Mouse (Mus musculus): ENCODE data around the gene Mum1. TPM values are rescaled to one million over a fixed set of nuclear protein-coding genes. Genes with fewer than 3 reads are reported as not detected.

Gene Mum1
- total and polyA plus RNA-seq, 3 experiments = 13.5 to 24.4 (median 23.0) TPM

DNA sequence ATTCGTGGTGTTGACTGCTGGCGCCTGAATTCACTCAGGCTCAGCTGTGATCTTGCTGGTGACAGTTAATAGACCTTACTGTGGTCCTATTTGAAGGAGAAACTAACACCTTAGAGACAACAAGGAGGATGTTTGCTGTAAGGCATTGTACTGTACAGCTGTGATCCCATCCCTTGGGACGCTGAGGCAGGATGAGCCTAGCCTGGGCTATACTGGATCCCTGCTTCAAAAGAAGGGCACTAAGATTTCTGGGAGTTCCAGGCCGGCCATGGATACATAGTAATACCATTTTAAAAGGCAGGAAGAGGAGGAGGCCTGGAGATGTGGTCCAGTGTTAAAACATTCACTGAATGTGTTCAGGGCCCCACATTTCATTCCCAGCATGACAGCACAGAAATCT lies 24.3 kb downstream of the Mum1 start:
- no peak for DNase-seq

DNA sequence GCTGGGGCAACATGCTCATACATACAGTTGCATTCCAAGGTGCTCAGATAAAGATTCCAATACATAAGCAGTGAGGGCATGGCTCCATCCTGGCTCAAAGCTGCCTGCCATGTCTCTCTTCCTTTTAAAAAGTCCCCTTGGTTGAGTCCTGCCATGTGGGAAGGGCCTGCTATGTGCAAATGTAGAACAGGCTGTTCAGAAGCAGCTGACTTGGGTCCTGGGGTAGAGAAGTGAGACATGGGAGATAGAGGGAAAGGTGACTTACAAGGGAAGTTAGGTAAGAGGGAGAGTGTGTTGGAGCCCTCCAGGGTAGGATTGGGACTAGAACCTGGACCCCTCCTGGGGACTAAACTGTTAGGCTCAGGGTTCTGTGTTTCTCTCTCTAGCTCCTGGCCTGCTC lies 25.8 kb downstream of the Mum1 start:
- no peak for DNase-seq

DNA sequence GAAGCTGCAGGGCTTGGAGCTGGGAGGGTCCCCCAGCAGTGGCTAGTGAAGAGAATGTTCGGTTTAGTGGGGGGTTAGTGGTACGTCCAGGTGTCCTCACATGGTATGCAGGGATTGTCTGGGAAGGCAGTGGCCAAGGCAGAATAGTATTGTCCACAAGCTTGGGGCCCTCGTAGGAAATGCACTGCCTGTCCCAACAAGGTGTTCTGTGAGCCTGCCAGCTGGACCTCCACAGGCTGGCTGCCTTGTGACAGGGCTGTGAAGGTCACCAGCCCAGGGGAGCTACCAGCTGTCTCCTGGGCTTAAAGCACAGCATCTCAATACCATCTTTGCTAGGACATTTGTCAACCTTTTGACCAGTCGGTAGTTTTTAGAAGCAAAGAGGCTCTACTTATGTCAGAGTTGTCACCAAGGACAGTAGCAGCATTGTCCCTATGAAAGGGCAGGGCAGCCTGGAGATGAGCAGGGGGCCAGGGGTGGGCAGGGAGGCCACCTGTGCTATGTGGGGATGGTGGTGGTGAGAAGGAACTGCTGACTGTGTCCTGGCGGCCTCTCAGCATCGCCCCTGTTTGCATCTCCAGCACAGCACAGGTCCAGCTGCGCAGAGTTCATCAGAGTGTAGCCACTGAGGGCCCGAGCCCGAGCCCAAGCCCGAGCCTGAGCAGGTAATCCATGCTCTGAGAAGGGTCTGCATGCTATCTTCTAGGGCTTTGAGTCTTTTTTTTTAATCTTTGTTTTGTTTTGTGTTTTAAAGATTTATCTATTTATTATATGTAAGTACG lies 26.4 kb downstream of the Mum1 start:
- no peak for DNase-seq

DNA sequence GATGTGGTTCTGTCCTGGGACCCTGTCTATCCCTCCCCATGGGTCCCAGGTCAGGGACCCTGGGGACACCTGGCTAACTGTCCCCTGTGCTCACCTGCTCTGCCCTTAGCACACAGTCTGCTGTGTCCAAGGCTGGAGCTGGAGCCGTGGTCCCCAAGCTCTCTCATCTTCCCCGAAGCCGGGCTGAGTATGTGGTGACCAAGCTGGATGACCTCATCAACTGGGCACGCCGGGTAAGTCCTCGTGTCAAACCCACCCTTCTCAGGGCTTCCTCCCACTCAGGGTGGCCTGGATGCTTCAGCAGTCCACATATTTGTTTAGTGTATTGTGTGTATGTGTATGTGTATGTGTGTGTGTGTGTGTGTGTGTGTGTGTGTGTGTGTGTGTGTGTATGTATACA lies 27.3 kb downstream of the Mum1 start:
- DNase-seq = no peak

DNA sequence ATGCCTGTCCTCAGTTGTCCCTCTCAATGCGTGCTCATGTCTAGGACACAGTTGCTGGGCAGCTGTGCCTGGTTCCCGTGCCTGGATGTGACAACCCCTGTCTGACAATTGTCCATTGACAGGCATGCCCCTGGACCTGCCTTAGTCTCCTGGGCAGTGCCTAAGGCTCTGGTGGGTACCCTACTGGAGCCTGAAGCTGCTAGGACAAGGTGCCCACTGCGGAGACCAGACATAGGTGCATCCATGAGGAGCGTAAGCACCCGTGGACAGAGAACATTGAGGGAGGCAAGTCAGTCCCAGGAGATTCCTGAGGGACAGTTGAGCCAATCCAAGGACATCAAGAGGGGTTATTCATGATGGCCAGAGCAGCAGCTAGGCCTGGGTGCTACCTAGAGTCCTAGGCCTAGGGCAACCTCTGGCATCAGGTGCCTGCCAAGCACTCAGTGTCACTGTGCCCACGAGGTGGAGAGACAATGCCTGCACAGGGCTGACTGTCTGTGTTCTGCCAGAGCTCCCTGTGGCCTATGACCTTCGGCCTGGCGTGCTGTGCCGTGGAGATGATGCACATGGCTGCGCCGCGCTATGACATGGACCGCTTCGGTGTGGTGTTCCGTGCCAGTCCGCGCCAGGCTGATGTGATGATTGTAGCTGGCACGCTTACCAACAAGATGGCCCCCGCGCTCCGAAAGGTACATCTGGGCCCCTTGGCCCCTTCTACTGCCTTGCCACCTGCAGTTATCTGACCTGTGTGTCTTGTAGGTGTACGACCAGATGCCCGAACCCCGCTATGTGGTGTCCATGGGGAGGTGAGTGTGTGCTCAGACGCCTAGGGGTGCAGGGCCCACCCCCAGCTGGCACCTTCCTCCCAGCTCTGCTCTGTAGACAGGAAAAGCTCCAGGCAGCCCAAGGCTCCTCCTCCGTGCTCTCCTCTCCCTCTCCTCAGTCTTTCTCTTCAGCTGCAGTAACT lies 28.4 kb downstream of the Mum1 start:
- DNase-seq = no peak

DNA sequence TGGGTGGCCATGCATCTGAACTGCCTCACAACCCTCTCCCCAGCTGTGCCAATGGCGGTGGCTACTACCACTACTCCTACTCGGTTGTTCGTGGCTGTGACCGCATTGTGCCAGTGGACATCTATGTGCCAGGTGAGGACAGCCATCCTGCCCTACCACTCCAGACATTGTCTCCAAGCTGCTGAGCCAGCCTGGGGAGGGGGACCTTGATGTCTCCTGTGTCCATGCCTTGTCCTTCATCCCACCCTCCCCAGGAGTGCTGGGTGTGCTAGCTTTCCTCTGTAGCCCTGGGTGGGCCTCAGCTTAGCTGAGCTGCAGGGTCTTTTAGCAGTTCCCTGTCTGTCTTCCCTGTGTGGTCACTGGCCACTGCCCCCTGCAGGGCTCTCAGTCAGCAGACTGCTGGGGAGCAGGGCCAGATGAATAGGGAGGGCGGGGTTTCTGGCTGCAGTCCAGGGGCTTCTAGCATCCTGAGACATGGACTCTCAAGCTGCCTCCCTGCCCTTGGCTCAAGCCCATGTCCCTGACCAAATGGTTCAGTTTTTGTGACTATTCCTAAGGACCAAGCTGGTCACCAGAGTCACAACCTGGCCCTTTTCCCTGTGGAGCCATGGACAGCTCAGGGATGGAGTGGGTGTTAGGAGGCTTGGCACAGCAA lies 29.8 kb downstream of the Mum1 start:
- DNase-seq = peak; percentile 88

DNA sequence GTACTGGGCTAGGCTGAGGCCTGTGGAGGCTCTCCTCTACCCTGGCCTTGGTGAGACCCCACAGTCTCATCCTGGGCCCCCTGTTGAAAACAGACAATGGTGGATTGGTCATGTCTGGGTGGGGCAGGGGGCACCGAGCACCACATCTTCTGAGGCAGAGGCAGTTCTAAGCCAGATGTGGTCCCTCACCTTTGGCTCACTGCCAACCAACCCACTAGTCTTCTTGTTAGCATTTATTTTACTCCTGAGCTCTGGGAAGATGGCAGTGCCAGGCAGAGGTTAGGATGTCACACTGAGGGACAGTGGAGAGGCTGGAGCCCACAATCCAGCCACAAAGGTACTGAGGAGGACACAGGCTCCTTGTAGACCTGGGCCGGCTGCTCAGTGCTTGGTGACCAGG lies 31.7 kb downstream of the Mum1 start:
- DNase-seq = no peak

DNA sequence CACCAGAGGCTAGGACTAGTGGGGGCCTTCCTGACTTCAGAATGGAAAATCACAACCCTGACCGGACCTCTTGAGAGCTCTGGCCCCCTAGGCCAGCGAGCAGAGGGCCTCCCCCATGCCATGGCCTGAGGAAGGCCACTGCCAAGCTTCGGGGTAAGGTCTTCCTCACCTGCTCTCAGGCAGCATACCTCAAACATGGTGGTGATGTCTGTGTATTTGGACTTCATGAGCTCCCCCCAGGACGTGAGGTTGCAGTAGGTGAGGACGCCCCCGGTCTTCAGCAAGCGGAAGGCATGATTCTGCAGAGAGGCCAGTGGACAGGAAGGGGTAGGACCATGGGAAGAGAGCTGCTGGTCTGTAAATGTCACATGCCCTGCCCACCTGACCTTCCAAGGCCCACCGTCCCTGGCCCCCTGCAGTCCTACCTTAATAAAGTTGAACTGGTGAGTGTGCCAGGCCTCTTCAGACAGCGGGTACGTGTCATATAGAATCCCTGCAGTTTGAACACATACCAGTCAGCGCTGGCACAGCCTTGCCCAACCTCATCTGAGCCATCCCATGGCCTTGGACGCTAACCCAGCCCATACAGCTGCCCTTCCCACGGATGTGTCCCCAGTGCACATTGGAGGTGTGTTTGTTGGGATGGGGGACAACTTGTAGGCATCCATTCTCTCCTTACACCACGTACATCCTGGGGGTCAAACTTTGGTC lies 32.7 kb downstream of the Mum1 start:
- DNase-seq = peak; percentile 84

DNA sequence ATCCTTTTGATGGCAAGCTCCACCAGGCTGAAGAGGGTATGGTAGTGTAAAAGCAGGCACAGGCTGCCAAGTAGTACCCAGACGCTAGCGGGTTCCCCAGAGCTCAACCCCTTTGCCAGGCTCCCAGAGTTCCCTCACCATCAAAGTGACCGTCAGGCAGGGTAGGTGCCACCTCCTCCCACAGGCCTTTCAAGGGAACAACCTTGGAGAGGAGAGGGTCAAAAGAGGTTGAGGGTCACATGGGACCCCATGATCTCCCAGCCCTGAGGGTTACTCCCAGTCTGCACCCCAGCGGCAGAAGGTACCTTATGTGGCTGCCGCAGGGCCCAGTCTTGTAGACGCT lies 33.2 kb downstream of the Mum1 start:
- DNase-seq = peak; percentile 75

DNA sequence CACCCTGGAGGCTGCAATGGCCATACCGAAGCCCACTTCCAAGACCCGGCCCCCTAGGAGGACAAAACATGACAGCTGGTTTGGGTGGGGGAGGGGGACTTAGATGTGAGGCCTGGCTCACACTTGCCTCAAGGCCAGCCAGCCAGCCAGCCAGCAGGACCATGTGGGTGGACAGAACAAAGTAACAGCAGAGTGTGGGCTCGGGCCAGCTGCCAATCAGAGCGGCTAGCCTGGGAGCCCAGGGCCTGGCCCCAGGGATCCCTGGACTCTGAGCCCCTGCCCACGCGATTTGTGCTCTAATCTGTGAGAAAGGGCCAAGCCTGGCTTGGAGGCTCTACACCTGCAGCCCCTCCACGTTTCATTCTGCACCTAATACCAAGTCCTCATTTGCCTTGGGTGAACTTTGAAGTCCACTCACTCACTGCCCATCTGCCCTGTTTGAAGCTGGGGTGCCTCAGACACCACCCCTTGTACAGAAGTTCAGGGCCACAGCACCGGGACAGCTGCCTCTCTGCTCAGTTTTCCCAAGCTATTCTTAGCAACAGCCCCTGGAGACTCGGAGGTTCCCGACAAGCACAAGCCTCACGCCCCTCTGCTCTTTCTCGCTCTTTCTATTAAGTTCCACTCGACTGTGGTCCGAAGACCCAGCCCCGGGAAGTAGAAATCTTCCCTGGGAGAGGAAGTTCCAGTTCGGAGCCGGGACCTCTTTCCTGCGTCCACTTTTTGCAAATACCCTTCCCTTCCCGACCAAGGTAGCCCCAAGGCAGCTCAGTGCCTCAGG lies 33.8 kb downstream of the Mum1 start:
- peak; percentile 91 for DNase-seq

DNA sequence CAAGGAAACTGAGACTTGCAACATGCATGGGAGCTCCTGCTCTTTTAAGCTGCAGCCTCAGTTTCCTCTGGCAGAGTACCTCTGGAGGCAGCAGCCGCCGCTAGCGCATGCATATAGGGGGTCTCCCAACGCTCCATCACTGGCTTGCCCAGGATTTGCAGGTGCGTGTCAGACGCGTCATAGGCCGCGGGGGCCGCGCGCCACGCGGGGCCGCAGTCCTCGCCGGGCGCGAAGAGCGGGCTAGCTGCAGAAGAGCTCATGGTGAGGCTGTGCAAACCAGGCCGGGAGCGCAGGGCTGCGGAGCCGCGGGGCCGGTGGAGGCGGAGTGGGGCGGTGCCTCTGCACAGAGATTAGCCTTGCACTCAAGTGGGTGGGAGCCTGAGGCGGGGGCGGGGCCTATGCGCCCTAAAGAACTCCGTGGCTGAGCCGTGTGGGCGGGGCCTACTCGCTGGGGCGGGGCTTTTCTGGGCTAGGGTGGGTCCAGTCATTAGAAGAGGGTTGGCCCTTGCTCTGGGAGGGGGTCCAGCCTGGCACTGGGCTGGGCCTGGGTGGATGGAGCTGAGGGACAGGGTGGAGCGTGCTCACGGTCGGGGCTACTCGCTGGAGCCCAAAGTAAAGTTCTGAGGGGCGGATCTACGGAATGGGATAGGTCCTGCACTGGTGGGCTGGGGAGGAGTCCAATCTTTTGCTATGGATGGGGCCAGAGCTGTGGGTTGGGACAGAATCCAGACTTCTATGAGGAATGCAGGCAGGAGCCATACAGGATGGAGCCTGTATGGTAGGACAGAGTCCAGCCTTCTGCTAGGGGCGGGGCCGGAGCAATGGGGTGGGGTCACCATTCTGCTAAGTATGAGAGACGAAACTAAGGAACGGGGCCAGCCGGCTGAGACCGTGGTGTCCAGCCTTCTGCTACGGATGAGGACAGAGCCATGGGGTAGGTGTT lies 34.7 kb downstream of the Mum1 start, which contains the start of the genes Gamt and Dazap1:
Gene Gamt (minus strand): TSS at position 371 of the 943 bp plus-strand sequence.
Gene Dazap1 (plus strand): TSS at position 845 of the 943 bp plus-strand sequence.
- peak; percentile 99 for DNase-seq

DNA sequence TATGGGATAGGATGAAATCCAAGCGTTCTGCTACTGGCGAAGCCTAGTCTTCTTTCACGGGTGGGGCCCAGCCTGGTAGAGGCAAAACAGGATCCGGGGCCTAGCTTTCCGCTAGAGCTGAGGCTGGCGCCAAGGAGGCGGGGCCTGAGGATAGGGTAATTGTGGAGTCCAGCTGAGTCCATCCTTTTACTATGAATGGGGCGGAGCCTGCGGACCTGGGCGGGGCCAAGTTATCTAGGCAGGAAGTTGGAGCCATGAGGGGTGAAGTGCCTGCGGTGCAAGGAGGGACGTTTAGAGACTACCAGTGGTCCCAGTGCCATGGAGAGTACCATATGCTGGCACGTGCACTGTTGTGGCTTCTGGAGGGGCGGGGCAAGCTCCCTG lies 35.3 kb downstream of the Mum1 start:
- peak; percentile 99 for DNase-seq

DNA sequence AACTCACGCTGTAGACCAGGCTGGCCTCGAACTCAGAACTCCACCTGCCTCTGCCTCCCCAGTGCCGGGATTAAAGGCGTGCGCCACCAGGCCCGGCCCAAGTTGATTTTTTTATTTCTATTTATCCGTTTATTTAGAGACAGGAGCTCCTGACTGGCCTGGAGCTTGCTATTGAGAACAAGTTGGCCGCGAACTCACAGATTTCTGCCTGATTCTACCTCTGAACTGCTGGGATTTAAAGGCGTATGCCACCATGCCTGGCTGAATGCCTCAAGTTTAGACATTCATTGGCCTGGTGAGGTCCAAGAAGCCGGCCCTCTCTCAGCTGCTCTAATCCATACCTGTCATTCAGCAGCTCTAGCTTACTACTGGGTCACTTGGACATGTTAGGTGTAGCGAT lies 35.9 kb downstream of the Mum1 start:
- DNase-seq = no peak

DNA sequence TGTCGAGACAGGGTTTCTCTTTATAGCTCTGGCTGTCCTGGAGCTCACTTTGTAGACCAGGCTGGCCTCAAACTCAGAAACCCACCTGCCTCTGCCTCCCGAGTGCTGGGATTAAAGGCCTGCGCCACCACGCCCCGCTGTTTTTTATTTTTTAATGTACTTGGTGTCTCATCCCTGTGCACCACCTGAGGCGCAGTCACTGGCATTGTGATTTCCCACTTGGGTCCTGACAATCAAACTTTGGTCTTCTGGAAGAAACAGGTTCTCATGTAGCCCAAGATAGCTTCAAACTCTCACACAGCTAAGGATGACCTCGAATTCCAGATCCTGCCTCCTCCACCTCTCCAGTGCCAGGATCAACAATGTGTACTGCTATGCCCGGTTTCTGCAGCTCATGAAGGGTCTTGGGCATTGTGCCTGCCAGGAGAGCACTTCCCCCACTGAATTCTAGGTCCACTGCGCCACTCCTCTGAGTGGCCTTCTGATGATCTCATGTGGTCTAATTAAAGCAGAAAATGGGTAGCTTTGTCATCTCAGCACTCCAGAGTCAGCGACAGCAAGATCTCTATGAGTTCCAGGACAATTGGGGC lies 36.6 kb downstream of the Mum1 start:
- DNase-seq = no peak

DNA sequence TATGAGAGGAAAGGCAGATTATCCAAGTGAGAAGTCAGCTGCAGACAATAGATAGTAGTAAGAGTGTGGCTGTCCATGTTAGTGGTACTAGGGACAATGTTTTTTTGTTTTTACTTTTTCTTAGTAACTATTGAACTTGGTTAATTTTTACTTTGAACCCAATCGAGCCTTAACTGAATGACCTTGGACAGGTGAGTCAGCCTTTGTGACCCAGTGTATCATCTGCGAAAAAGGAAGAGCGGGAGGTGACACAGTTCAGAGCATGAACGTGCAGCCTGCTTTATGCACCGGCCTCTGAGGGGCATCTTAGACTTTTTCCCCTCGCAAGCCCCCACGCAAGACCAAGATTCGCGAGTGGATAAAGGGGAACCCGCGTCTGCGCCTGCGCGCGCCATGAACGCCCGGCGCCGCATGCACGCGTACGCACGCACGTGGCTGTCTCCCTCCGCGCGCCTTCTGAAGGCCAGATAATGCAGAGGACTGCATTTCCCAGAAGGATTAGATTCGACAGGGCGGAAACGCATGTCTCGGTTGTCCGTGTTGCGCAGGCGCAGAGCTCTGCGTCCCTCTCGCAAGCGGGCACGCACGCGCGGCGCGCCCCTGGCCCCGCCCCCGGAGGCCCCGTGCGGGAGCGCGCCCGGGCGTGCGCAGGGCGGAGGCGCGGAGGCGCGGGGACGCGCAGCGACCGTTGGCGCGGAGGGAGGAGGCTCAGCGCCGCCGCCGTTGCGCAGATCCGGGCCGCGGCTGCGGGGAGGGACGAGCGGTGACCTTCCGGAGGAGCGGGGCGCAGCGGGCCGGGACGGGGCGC lies 38.3 kb downstream of the Mum1 start:
- peak; percentile 100 for DNase-seq

DNA sequence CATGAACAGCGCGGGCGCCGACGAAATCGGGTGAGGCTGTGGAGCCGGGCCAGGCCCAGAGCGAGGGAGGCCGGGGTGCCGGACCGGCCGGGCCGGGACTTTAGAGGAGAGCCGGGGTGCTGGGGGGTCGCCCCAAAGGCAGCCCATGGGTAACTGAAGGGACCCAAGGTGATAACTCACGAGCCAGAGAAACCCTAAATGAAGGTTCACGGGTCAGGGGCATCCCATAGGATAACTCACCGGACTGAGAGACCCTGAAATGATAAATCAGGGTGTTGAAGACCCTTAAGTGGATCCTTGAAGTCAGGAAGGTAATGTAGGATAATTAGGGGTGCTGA lies 38.9 kb downstream of the Mum1 start:
- DNase-seq = no peak

DNA sequence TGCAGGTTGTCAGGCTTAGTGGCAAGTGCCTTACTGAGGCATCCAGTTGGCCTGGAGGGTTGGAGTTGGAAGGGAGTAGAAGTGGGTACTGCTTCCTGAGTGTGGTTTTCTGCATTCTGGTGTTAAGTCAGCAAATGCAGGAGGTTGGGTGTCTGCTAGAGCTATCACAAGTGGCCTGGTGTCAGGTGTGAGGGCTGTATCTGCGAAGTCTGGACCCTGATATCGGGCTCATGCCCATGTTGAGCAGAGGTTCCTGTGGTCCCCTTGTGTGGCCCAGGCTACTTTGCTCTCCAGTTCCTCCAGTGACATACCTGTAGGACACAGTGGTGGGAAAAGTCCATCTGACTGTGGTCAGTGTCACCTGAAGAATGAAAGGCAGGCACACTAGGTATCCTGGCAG lies 43.9 kb downstream of the Mum1 start:
- no peak for DNase-seq

DNA sequence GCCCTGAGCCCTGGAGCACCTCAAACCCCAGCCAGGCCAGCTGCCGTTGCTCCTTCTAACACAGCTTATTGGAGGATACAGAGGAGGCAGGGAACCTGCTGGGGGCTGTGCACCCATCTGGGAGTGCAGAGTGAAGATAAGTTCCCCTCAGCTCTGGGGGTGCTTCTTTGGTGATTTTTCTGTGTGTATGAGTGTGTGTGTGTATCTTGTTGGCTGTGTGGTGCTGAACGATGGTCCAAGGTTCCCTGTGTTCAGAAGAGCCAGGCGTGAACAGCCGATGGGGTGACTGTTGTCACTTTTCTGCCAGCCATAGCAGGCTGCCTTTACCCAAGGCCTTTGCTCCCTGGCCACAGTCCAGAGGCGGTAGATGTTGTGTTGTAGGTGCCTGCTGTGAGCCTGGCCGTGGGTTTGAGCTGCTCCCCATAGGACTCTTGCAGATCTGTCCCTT lies 44.5 kb downstream of the Mum1 start:
- DNase-seq = peak; percentile 73

Data from adrenal gland, adult 2 months (tissue).